Mouse (Mus musculus): ENCODE measurements around the gene Tcta. TPM values are rescaled to one million over a fixed set of nuclear protein-coding genes. Genes with fewer than 3 reads are reported as not detected.
"Not testable (repeated sequence)": the region's sequence is repeated elsewhere in the genome, so short reads cannot be mapped to it uniquely, and the experiment has no call there.

Gene Tcta
- total RNA-seq, 2 experiments from 2014 or later: 24.9 to 25.1 TPM

DNA sequence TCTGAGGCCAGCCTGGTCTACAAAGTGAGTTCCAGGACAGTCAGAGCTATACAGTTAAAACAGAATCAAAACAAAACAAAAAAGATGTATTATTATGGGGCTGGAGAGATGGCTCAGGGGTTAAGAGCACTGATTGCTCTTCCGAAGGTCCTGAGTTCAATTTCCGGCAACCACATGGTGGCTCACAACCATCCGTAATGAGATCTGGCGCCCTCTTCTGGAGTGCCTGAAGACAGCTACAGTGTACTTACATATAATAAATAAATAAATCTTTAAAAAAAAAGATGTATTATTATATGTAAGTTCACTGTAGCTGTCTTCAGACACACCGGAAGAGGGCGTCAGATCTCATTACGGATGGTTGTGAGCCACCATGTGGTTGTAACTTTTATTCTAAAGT, 16.1 kb upstream of the Tcta start:
- intact Hi-C loops (cut with DNase I); DNase-seq: not testable (repeated sequence)

DNA sequence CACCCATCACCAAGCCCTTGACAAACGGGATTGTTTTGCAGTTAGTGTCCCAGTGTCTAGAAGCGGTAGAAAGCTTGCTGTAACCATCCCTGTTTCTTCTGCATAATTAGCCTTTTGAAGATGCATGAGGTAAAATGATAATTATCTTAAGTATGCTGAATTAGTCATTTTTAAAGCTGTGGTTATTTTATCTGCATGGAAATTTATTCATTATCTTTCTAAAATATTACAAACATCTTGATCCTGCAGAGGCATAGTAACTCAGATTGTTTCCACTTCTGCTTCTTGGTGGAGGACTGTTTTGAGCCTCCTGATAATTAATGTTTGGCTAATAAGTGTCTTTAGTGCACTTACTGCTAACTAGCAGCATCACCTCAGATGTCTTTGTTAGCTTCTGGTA, 12.5 kb upstream of the Tcta start:
- DNase-seq: no peak
- intact Hi-C loops (cut with DNase I): no loop called here

DNA sequence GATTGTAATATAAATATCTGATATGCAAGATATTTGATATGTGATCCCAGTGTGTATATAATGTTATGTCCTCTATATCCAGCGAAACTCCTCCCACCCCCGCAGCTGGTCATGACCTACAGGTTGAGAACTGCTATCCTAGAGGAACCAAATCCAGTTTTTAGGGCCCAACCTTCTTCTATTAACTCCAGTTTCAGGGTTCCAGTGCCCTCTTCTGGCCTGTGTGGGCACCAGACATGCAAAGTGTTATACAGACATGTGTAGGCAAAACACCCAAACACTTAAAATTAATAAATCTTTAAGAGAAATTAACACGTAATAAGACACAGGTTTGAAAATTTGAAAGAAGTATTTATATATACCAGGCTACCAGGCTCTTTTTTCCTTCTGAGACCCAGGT, 11.6 kb upstream of the Tcta start:
- intact Hi-C loops (cut with DNase I): no loop called here
- no peak for DNase-seq

GRCm38 (mm10) chr9:108308141-108308540, 2.2 kb upstream of the Tcta start:
- intact Hi-C loops (cut with DNase I): no loop called here
- no peak for DNase-seq

- intact Hi-C loops (cut with DNase I): no loop called here
- DNase-seq: no peak
These were observed 1.3 kb upstream of the Tcta start for GRCm38 (mm10) chr9:108307021-108307807.

- intact Hi-C loops (cut with DNase I): loop anchor here (1.0 kb wide), 1 partner anchor 41 kb away; the partner anchor contains the start of gene Usp4
- DNase-seq: peak in 1 of 2 experiments; percentile 76
These were observed 616 bp upstream of the Tcta start for GRCm38 (mm10) chr9:108306571-108306980.

GRCm38 (mm10) chr9:108305170-108305569, 790 bp downstream of the Tcta start:
- intact Hi-C loops (cut with DNase I): no loop called here
- DNase-seq: no peak

- intact Hi-C loops (cut with DNase I): loop anchor here (5.0 kb wide), 1 partner anchor 113 kb away; no protein-coding TSS in a partner anchor
- DNase-seq: no peak
These were observed 1.2 kb downstream of the Tcta start for GRCm38 (mm10) chr9:108304716-108305115.

DNA sequence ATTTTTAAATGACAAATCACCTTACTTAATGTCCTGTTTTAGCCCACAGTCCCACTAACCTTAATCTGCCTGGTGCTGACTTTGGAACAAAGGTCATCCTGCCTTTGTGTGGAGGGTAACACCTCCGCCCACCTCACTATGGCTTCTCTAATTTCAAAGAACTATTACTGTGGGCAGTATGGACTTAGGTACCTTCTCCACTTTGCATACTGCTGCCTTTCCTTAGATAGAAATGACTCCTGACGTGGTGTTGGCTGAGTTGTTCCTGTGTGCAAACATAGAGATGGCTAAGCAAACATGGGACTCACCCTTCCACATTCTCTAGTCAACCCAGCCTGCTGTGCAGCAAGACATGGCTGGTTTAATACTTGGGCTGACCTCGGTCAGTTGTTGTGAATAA, 4.1 kb downstream of the Tcta start:
- intact Hi-C loops (cut with DNase I): loop anchor here (5.0 kb wide), 1 partner anchor 115 kb away; no protein-coding TSS in a partner anchor
- no peak for DNase-seq

- intact Hi-C loops (cut with DNase I): no loop called here
- DNase-seq: no peak
These were observed 9.3 kb downstream of the Tcta start, which contains the start of gene Amt for GRCm38 (mm10) chr9:108296453-108297355. Gene Amt, plus strand, starts transcription at chr9:108296853.

GRCm38 (mm10) chr9:108290773-108291172, 15.2 kb downstream of the Tcta start:
- intact Hi-C loops (cut with DNase I): loop anchor here (5.0 kb wide), 1 partner anchor 198 kb away; the partner anchor contains the start of gene Apeh
- no peak for DNase-seq

GRCm38 (mm10) chr9:108290016-108290750, 15.8 kb downstream of the Tcta start, which contains the start of gene Nicn1:
Gene Nicn1, plus strand, starts transcription at chr9:108290429.
- intact Hi-C loops (cut with DNase I): loop anchor here (5.0 kb wide), 1 partner anchor 198 kb away; the partner anchor contains the start of gene Apeh

GRCm38 (mm10) chr9:108289347-108289746, 16.6 kb downstream of the Tcta start:
- intact Hi-C loops (cut with DNase I): no loop called here
- DNase-seq: no peak

More at GRCm38 (mm10) chr9:108290016-108290750, 15.8 kb downstream of the Tcta start, which contains the start of gene Nicn1:
- DNase-seq: peak; percentile 75 to 83

DNA sequence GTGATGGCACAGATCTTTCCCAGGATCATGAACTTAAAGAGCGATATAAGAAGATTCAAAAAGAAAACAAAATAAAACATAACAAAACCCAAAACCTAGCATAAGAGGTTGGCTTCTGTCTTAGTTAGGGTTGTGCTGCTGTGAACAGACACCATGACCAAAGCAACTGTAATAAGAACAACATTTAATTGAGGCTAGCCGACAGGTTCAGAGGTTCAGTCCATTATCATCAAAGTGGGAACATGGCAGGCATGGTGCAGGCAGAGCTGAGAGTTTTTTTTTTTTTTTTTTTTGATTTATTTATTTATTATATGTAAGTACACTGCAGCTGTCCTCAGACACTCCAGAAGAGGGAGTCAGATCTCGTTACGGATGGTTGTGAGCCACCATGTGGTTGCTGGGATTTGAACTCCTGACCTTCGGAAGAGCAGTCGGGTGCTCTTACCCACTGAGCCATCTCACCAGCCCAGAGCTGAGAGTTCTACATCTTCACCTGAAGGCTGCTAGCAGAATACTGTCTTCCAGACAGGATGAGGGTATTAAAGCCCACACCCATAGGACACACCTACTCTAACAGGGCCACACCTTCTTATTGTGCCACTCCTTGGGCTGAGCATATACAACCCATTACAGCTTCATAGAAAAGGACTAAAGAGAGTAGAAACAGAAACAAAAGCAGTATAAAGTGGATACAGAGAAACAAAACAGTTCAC, 18.3 kb downstream of the Tcta start:
- intact Hi-C loops (cut with DNase I); DNase-seq: not testable (repeated sequence)

GRCm38 (mm10) chr9:108284410-108284809, 21.6 kb downstream of the Tcta start:
- intact Hi-C loops (cut with DNase I): loop anchor here (2.0 kb wide), 2 partner anchors 82 to 128 kb away; no protein-coding TSS in a partner anchor
- DNase-seq: peak; percentile 43 to 66

- DNase-seq: peak; percentile 85 to 90
- intact Hi-C loops (cut with DNase I): loop anchor here (2.0 kb wide), 1 partner anchor 183 kb away; no protein-coding TSS in a partner anchor
These were observed 25.7 kb downstream of the Tcta start for GRCm38 (mm10) chr9:108280071-108280828.

DNA sequence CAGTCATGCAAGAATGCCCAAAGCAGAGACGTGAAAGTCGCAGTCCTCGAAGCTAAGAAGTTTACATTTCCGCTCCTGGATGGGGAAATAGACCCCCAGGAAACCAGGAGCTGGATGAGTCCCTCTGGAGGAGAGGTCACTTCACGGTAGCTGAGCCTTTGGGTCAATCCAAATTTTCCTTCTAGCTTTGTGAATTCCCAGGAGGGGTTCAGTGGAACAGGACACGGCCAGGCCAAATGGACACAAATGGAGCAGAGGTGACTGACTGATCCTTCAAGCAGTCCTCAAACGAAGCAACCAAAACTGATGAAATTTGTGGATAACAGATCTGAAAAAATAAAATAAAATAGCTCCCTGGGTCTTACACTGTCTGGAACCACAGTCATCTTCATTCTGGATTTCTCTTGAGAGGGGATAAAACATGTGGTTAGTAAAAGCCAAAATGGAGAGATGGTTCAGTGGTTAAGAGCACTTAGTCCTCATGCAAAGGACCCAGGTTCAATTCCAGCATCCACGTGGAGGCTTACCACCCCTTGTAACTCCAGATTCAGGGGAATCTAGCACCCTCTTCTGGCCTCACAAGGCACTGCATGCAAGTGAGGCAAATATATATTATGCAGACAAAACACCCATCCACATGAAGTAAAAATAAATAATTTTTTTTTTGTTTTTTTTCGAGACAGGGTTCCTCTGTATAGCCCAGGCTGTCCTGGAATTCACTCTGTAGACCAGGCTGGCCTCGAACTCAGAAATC, 27.1 kb downstream of the Tcta start:
- DNase-seq: peak; percentile 21 to 32

GRCm38 (mm10) chr9:108275331-108275659, 30.7 kb downstream of the Tcta start:
- intact Hi-C loops (cut with DNase I): loop anchor here (5.0 kb wide), 1 partner anchor 38 kb away; no protein-coding TSS in a partner anchor
- no peak for DNase-seq

More for the DNA sequence above, 27.1 kb downstream of the Tcta start:
- intact Hi-C loops (cut with DNase I): loop anchor here (5.0 kb wide), 1 partner anchor 42 kb away; no protein-coding TSS in a partner anchor
